Mouse (Mus musculus): ENCODE results near the gene Fam234a. TPM values are rescaled to one million over a fixed set of nuclear protein-coding genes. Genes with fewer than 3 reads are reported as not detected.
"Not testable (repeated sequence)": the region's sequence is repeated elsewhere in the genome, so short reads cannot be mapped to it uniquely, and the experiment has no call there.

The Fam234a gene
- total RNA-seq (2021): 100 to 1,000 TPM; 110 to 137 TPM
- 103 and 112 TPM in 2 replicates for polyA plus RNA-seq (2012; rRNA removed)
- long read RNA-seq, transcript Fam234a-206 (12 exons, 2,749 nt): minor isoform, 17 of 140 reads
- long read RNA-seq, transcript Fam234a-201 (13 exons, 3,714 nt): major isoform, 37 of 140 reads
- long read RNA-seq, transcript Fam234a-209 (13 exons, 2,833 nt): minor isoform, 23 of 140 reads
- long read RNA-seq, transcript Fam234a-202 (12 exons, 2,629 nt): minor isoform, 27 of 140 reads
- long read RNA-seq, partial matches to known transcripts: 9 of 140 reads
- long read RNA-seq, other reads (novel, unspliced or antisense): 18 of 140 reads

GRCm38 (mm10) chr17:26244101-26244841 lies at the start of gene Fam234a:
Gene Fam234a (minus strand): TSS chr17:26244242.
- peak; percentile 97 for DNase-seq

- DNase-seq: no peak
These were observed 45.4 kb upstream of the Fam234a start for GRCm38 (mm10) chr17:26289475-26289874.

- DNase-seq: no peak
These were observed 42.3 kb upstream of the Fam234a start for GRCm38 (mm10) chr17:26286199-26286955.

- DNase-seq: peak; percentile 25
These were observed 32.7 kb upstream of the Fam234a start for GRCm38 (mm10) chr17:26276711-26277110.

- DNase-seq: no peak
These were observed 31.9 kb upstream of the Fam234a start for GRCm38 (mm10) chr17:26275933-26276332.

GRCm38 (mm10) chr17:26272586-26272985 lies 28.5 kb upstream of the Fam234a start:
- no peak for DNase-seq

GRCm38 (mm10) chr17:26269577-26269976 lies 25.5 kb upstream of the Fam234a start:
- DNase-seq: not testable (repeated sequence)

- peak; percentile 23 for DNase-seq
These were observed 24.8 kb upstream of the Fam234a start for GRCm38 (mm10) chr17:26268851-26269250.

GRCm38 (mm10) chr17:26262384-26262783 lies 18.3 kb upstream of the Fam234a start:
- no peak for DNase-seq

GRCm38 (mm10) chr17:26261826-26262225 lies 17.8 kb upstream of the Fam234a start:
- DNase-seq: no peak

- no peak for DNase-seq
These were observed 11.3 kb upstream of the Fam234a start for GRCm38 (mm10) chr17:26255313-26255712.

GRCm38 (mm10) chr17:26253399-26253798 lies 9.4 kb upstream of the Fam234a start:
- no peak for DNase-seq

- peak; percentile 96 for DNase-seq
These were observed 8.7 kb upstream of the Fam234a start, which contains the start of gene Luc7l for GRCm38 (mm10) chr17:26252539-26253251. Gene Luc7l (plus strand): TSS chr17:26252896.

GRCm38 (mm10) chr17:26251886-26252538 lies 8.0 kb upstream of the Fam234a start:
- DNase-seq: no peak

GRCm38 (mm10) chr17:26243471-26244100 lies 456 bp downstream of the Fam234a start:
- DNase-seq: peak; percentile 88

GRCm38 (mm10) chr17:26240990-26241389 lies 3.1 kb downstream of the Fam234a start:
- DNase-seq: peak; percentile 48

- DNase-seq: no peak
These were observed 3.8 kb downstream of the Fam234a start for GRCm38 (mm10) chr17:26240120-26240790.

- no peak for DNase-seq
These were observed 4.5 kb downstream of the Fam234a start for GRCm38 (mm10) chr17:26239551-26239950.

GRCm38 (mm10) chr17:26237667-26238066 lies 6.4 kb downstream of the Fam234a start:
- no peak for DNase-seq
